Mouse (Mus musculus) stomach, embryonic 15.5 days (tissue): Measurements from ENCODE around the gene Selenov. TPM values are rescaled to one million over a fixed set of nuclear protein-coding genes. Genes with fewer than 3 reads are reported as not detected.
"Not testable (repeated sequence)": the region's sequence is repeated elsewhere in the genome, so short reads cannot be mapped to it uniquely, and the experiment has no call there.

ENCODE experiments used
- ATAC-seq: fragments of 200-750 bp; cut with Nextera tagmentation; 2 replicates; pipeline ENCODE4 v1.8.0; 2017; ENCODE audit warnings: low read depth, moderate number of reproducible peaks, moderate TSS enrichment; ENCODE audit not compliant: insufficient read depth, low FRiP score
- H3K27ac ChIP-seq: fragments of 300-500 bp; sonication (generic); 2 replicates; pipeline ENCODE4 v1.5.1; 2015; ENCODE audit warnings: mild to moderate bottlenecking, inconsistent platforms
- H3K27me3 ChIP-seq: fragments of 300-500 bp; sonication (generic); replicated peaks from 2 replicates; pipeline ENCODE4 v1.6.1; 2015; ENCODE audit warnings: inconsistent platforms
- H3K36me3 ChIP-seq: fragments of 300-500 bp; sonication (generic); 2 replicates; pipeline ENCODE4 v1.6.1; 2015; ENCODE audit warnings: inconsistent platforms
- H3K4me1 ChIP-seq: fragments of 300-500 bp; sonication (generic); 2 replicates; pipeline ENCODE4 v1.6.1; 2015; ENCODE audit warnings: inconsistent platforms
- H3K4me2 ChIP-seq: fragments of 300-500 bp; sonication (generic); 2 replicates; pipeline ENCODE4 v1.6.1; 2015; ENCODE audit warnings: mild to moderate bottlenecking, inconsistent platforms
- H3K4me3 ChIP-seq: fragments of 300-500 bp; sonication (generic); replicated peaks from 2 replicates; pipeline ENCODE4 v1.5.1; 2015; ENCODE audit warnings: inconsistent platforms
- H3K9ac ChIP-seq: fragments of 300-500 bp; sonication (generic); 2 replicates; pipeline ENCODE4 v1.6.1; 2015; ENCODE audit warnings: inconsistent platforms
- H3K9me3 ChIP-seq: fragments of 300-500 bp; sonication (generic); 2 replicates; pipeline ENCODE4 v1.6.1; 2016; ENCODE audit warnings: inconsistent platforms
- WGBS: fragments of 180-500 bp; shearing (Covaris S2); methylation state at CpG from one replicate; pipeline ENCODE4 v1.1.7; 2015; 5-methylcytosine and 5-hydroxymethylcytosine counted together
- polyA plus RNA-seq: library from polyadenylated mRNA; unstranded; fragments of >200 nt; fragmentation: Nextera tagmentation; extraction: Ambion mirVana; gene quantifications from 2 replicates; pipeline ENCODE4 v1.2.1, GENCODE M21; 2015

Gene Selenov
- polyA plus RNA-seq, 1 experiment from 2014 or later = 0.30 TPM

GRCm38 (mm10) chr7:28255476-28255875 is 35.5 kb downstream of the Selenov start:
- H3K9ac ChIP-seq = no peak overlapping the region
- no peak overlapping the region for H3K27ac ChIP-seq
- WGBS = 77% methylated on average over 6 of the region's 6 CpGs
- no peak overlapping the region for H3K4me3 ChIP-seq
- H3K9me3 ChIP-seq = no peaks in the 10 kb centered on the region
- H3K36me3 ChIP-seq = no peaks in the 10 kb centered on the region
- no peak overlapping the region for H3K4me2 ChIP-seq
- ATAC-seq = no peak
- no peaks in the 10 kb centered on the region for H3K4me1 ChIP-seq
- H3K27me3 ChIP-seq = no peaks in the 10 kb centered on the region

GRCm38 (mm10) chr7:28254591-28254990 is 36.4 kb downstream of the Selenov start:
- ATAC-seq = no peak
- no peaks in the 10 kb centered on the region for H3K4me1 ChIP-seq
- H3K27ac ChIP-seq = no peak overlapping the region
- H3K27me3 ChIP-seq = no peaks in the 10 kb centered on the region
- no peak overlapping the region for H3K9ac ChIP-seq
- H3K4me3 ChIP-seq = no peak overlapping the region
- H3K9me3 ChIP-seq = no peaks in the 10 kb centered on the region
- H3K4me2 ChIP-seq = no peak overlapping the region
- no peaks in the 10 kb centered on the region for H3K36me3 ChIP-seq
- WGBS = 73% methylated on average over 6 of the region's 6 CpGs

GRCm38 (mm10) chr7:28251976-28252375 is 39.0 kb downstream of the Selenov start:
- no peak for ATAC-seq
- 86% methylated on average over 17 of the region's 17 CpGs for WGBS
- no peaks in the 10 kb centered on the region for H3K4me1 ChIP-seq

GRCm38 (mm10) chr7:28248957-28249356 is 42.0 kb downstream of the Selenov start:
- Histone ChIP-seq H3K4me3 (no peak overlapping the region), H3K9ac (no peak overlapping the region), H3K27ac (no peak overlapping the region), H3K36me3 (no peaks in the 10 kb centered on the region), H3K4me1 (no peaks in the 10 kb centered on the region), H3K9me3 (no peaks in the 10 kb centered on the region), H3K4me2 (no peak overlapping the region), H3K27me3 (no peaks in the 10 kb centered on the region)
- WGBS = 87% methylated on average over 3 of the region's 3 CpGs
- ATAC-seq = no peak

More at GRCm38 (mm10) chr7:28251976-28252375, 39.0 kb downstream of the Selenov start:
- no peak overlapping the region for H3K27ac ChIP-seq
- no peak overlapping the region for H3K9ac ChIP-seq
- H3K4me2 ChIP-seq = no peak overlapping the region
- no peaks in the 10 kb centered on the region for H3K36me3 ChIP-seq
- no peak overlapping the region for H3K4me3 ChIP-seq
- H3K27me3 ChIP-seq = no peaks in the 10 kb centered on the region
- H3K9me3 ChIP-seq = no peaks in the 10 kb centered on the region

GRCm38 (mm10) chr7:28243943-28244342 is 47.0 kb downstream of the Selenov start:
- H3K27ac ChIP-seq, H3K9ac ChIP-seq, H3K36me3 ChIP-seq, ATAC-seq, H3K9me3 ChIP-seq, H3K27me3 ChIP-seq, H3K4me1 ChIP-seq, H3K4me3 ChIP-seq, H3K4me2 ChIP-seq: not testable (repeated sequence)
- WGBS = 73% methylated on average over 2 of the region's 2 CpGs

Other genes starting within 250 kb of the Selenov start
- gene Psmc4, start 241.1 kb downstream of the Selenov start, polyA plus RNA-seq = 243 and 255 TPM in 2 replicates
- 41.3 and 43.3 TPM in 2 replicates for gene Fcgbp, start 219.9 kb downstream of the Selenov start, polyA plus RNA-seq
- gene 9530053A07Rik, start 161.7 kb downstream of the Selenov start, polyA plus RNA-seq = 0.04 and 0.05 TPM in 2 replicates
- gene Fbl, start 121.5 kb downstream of the Selenov start, polyA plus RNA-seq = 108 and 135 TPM in 2 replicates
- 8.1 and 9.3 TPM in 2 replicates for gene Dyrk1b, start 111.7 kb downstream of the Selenov start, polyA plus RNA-seq
- 8.2 and 8.6 TPM in 2 replicates for gene Eid2, start 23.3 kb downstream of the Selenov start, polyA plus RNA-seq
- gene Eid2b, start 13.4 kb downstream of the Selenov start, polyA plus RNA-seq = 11.5 and 12.0 TPM in 2 replicates
- 3.8 and 3.9 TPM in 2 replicates for gene Dll3, start 11.1 kb upstream of the Selenov start, polyA plus RNA-seq
- 137 and 138 TPM in 2 replicates for gene Timm50, start 20.9 kb upstream of the Selenov start, polyA plus RNA-seq
- 70.6 and 84.4 TPM in 2 replicates for gene Supt5, start 47.6 kb upstream of the Selenov start, polyA plus RNA-seq
- gene Rps16, start 59.5 kb upstream of the Selenov start, polyA plus RNA-seq = 826 and 1,031 TPM in 2 replicates
- 48.4 and 52.3 TPM in 2 replicates for gene Plekhg2, start 81.4 kb upstream of the Selenov start, polyA plus RNA-seq
- 20.2 and 21.4 TPM in 2 replicates for gene Zfp36, start 89.1 kb upstream of the Selenov start, polyA plus RNA-seq
- gene Med29, start 101.5 kb upstream of the Selenov start, polyA plus RNA-seq = 44.8 and 47.4 TPM in 2 replicates
- gene Paf1, start 101.8 kb upstream of the Selenov start, polyA plus RNA-seq = 76.5 and 79.0 TPM in 2 replicates
- gene Gmfg, start 146.3 kb upstream of the Selenov start, polyA plus RNA-seq = 21.0 and 23.5 TPM in 2 replicates
- gene Lrfn1, start 160.8 kb upstream of the Selenov start, polyA plus RNA-seq = 3.0 and 3.5 TPM in 2 replicates
- gene Ifnl2, start 219.3 kb upstream of the Selenov start, polyA plus RNA-seq = not detected in 2 replicates
- gene Ifnl3, start 231.7 kb upstream of the Selenov start, polyA plus RNA-seq = not detected in 2 replicates
- gene Sycn, start 249.7 kb upstream of the Selenov start, polyA plus RNA-seq = 103 and 114 TPM in 2 replicates